Mouse (Mus musculus) olfactory bulb, adult 2 months (tissue): ENCODE data around the gene Wrnip1.

ENCODE experiments used
- CTCF ChIP-seq: fragments of 200-500 bp; IDR thresholded peaks from 2 replicates; pipeline ENCODE4 v1.5.1; 2012; ENCODE audit warnings: low read depth, mild to moderate bottlenecking, low read length, moderate library complexity; ENCODE audit not compliant: insufficient read depth
- POLR2A ChIP-seq: fragments of 200-500 bp; IDR thresholded peaks from 2 replicates; pipeline ENCODE4 v1.6.1; 2012; ENCODE audit warnings: mild to moderate bottlenecking, low read depth, low read length, moderate library complexity; ENCODE audit not compliant: insufficient read depth

- no peak for TF ChIP-seq CTCF
- no peak for TF ChIP-seq POLR2A
Observed at GRCm38 (mm10) chr13:32832776-32833175, 30.9 kb downstream of the Wrnip1 start.
